Mouse (Mus musculus): ENCODE results near the gene Ccdc93. TPM values are rescaled to one million over a fixed set of nuclear protein-coding genes. Genes with fewer than 3 reads are reported as not detected.

The Ccdc93 gene
- polyA plus RNA-seq, 1 experiment from 2014 or later, result 8.9 TPM

DNA sequence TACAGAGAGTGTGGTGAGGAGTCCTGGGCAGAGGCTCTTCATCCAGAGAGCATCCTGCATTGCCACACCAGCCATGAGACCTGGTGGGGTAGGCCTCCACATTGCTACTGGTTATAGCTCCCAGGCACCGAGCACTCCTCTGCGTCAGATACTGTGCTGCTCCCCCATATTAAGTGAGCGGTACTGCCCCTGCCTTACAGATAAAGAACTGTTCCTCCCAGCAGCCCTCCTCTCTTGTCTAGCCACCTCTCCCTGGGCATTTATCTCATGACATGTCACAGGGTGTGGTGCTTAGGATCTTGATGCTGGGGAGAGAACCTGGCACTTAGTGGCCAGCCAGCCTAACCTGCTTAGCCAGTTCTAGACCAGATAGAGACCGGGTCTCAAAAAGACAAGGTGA lies 66.2 kb downstream of the Ccdc93 start:
- H3K4me1 ChIP-seq (ENCODE audit: control insufficient read depth, insufficient read depth, low read length), result no peaks in the 10 kb centered on the region
- no peaks in the 10 kb centered on the region; the same call in 1 of the 2 replicates for H3K36me3 ChIP-seq (replicated peaks; ENCODE audit: control insufficient read depth, insufficient read depth, low read depth, low read length)
- H3K9ac ChIP-seq (replicated peaks; ENCODE audit: low read length), result no peak overlapping the region
- no peak overlapping the region for H3K4me3 ChIP-seq (ENCODE audit: low read depth, low read length)
- H3K27me3 ChIP-seq (ENCODE audit: control insufficient read depth, insufficient read depth, low read length), result no peaks in the 10 kb centered on the region
- 94% methylated on average over 4 of the region's 4 CpGs for WGBS
- no peak overlapping the region for H3K27ac ChIP-seq (replicated peaks; ENCODE audit: low read depth, low read length)
- no peak for ATAC-seq (replicated peaks; ENCODE audit: insufficient number of reproducible peaks, low FRiP score, low TSS enrichment, low read depth)
- no peak for DNase-seq (ENCODE audit: low spot score)
- no peak overlapping the region for H3K4me2 ChIP-seq (ENCODE audit: low read depth, low read length)
- no peaks in the 10 kb centered on the region for H3K9me3 ChIP-seq (replicated peaks; ENCODE audit: control insufficient read depth, low read length)

DNA sequence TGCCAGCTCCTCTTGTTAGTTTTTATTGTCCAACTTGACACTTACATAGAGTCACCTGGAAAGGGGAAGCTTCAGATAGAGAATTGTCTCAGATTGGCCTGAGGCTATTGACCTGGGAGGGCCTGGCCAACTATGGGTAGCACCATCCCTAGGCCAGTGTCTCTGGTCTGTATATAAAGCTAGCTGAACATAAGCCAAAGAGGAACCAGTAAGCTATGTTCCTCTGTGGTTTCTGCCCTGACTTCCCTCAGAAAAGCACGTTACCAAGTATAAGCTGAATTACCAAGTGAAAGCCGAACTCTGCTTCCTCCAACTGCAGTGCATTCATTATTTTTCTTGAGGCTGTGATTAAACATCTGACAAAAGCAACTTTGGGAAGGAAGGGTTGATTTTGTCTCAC lies 77.9 kb downstream of the Ccdc93 start:
- H3K9ac ChIP-seq (replicated peaks; ENCODE audit: low read length), result no peak overlapping the region
- no peak overlapping the region for H3K4me2 ChIP-seq (ENCODE audit: low read depth, low read length)
- H3K27me3 ChIP-seq (ENCODE audit: control insufficient read depth, insufficient read depth, low read length), result no peaks in the 10 kb centered on the region
- no peaks in the 10 kb centered on the region for H3K36me3 ChIP-seq (replicated peaks; ENCODE audit: control insufficient read depth, insufficient read depth, low read depth, low read length)
- WGBS, result 84% methylated on average over 2 of the region's 2 CpGs
- H3K9me3 ChIP-seq (replicated peaks; ENCODE audit: control insufficient read depth, low read length), result no peaks in the 10 kb centered on the region
- no peak overlapping the region for H3K27ac ChIP-seq (replicated peaks; ENCODE audit: low read depth, low read length)
- DNase-seq (ENCODE audit: low spot score) (no peak), ATAC-seq (replicated peaks; ENCODE audit: insufficient number of reproducible peaks, low FRiP score, low TSS enrichment, low read depth) (no peak)
- H3K4me3 ChIP-seq (ENCODE audit: low read depth, low read length), result no peak overlapping the region
- H3K4me1 ChIP-seq (ENCODE audit: control insufficient read depth, insufficient read depth, low read length), result no peaks in the 10 kb centered on the region

DNA sequence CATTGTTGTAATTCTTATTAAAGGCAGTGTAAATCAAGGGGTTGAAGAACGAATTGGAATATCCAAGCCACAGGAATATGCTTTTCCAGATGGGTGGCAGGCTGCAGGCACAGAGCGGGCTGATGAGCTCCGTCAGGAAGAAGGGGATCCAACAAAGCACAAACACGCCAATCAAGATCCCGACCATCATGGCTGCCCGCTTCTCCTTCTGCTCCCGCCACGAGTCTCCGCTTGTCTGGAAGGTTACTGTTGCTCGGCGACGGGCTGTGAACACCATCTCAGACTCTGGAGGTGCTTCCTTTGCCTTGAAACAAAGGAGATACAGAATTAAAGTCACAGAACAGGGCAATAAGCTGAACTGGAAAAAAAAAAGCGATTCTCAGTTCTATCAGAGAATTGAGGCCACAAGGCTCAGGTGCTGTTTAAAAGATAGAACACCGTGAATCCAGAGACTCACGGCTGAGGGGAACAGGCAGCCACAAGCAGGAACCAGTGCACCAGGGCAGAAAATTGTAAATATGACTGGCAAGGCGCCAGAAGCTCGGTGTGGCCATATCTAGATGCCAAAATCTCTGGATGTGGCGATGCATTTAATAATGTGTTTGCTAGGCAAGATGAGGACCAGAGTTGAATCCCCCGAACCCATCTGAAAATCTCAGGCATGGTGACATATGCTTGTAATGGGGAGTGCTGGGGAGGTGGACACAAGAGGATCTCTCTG lies 79.7 kb downstream of the Ccdc93 start:
- DNase-seq (ENCODE audit: low spot score) (no peak), ATAC-seq (replicated peaks; ENCODE audit: insufficient number of reproducible peaks, low FRiP score, low TSS enrichment, low read depth) (no peak)
- WGBS, result 92% methylated on average over 19 of the region's 19 CpGs
- Histone ChIP-seq H3K9me3 (replicated peaks; ENCODE audit: control insufficient read depth, low read length) (no peaks in the 10 kb centered on the region), H3K4me3 (ENCODE audit: low read depth, low read length) (no peak overlapping the region), H3K27me3 (ENCODE audit: control insufficient read depth, insufficient read depth, low read length) (no peaks in the 10 kb centered on the region), H3K36me3 (replicated peaks; ENCODE audit: control insufficient read depth, insufficient read depth, low read depth, low read length) (no peaks in the 10 kb centered on the region), H3K9ac (replicated peaks; ENCODE audit: low read length) (no peak overlapping the region), H3K4me1 (ENCODE audit: control insufficient read depth, insufficient read depth, low read length) (no peaks in the 10 kb centered on the region), H3K4me2 (ENCODE audit: low read depth, low read length) (no peak overlapping the region), H3K27ac (replicated peaks; ENCODE audit: low read depth, low read length) (no peak overlapping the region)

DNA sequence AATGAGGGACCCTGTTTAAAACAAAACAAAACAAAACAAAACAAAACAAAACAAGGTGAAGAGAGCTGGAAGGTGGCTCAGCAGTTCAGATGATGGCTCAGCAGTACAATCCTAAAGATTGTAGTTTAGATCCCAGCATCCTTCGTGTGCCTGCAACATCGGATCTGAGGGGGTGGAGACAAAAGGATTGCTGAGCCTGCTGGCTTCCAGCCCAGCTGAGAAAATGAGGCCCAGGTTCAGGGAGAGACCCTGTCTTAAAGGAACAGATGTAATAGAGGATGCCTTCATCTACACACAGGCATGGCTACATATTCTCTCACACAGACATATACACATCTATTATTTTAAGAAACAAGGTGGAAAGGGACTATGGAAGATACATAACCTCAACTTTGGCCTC lies 80.3 kb downstream of the Ccdc93 start:
- Histone ChIP-seq H3K9ac (replicated peaks; ENCODE audit: low read length) (no peak overlapping the region), H3K4me1 (ENCODE audit: control insufficient read depth, insufficient read depth, low read length) (no peaks in the 10 kb centered on the region), H3K4me2 (ENCODE audit: low read depth, low read length) (no peak overlapping the region), H3K36me3 (replicated peaks; ENCODE audit: control insufficient read depth, insufficient read depth, low read depth, low read length) (no peaks in the 10 kb centered on the region), H3K27ac (replicated peaks; ENCODE audit: low read depth, low read length) (no peak overlapping the region), H3K9me3 (replicated peaks; ENCODE audit: control insufficient read depth, low read length) (no peaks in the 10 kb centered on the region), H3K4me3 (ENCODE audit: low read depth, low read length) (no peak overlapping the region), H3K27me3 (ENCODE audit: control insufficient read depth, insufficient read depth, low read length) (no peaks in the 10 kb centered on the region)
- WGBS, result 47% methylated on average over 2 of the region's 2 CpGs
- ATAC-seq (replicated peaks; ENCODE audit: insufficient number of reproducible peaks, low FRiP score, low TSS enrichment, low read depth) (no peak), DNase-seq (ENCODE audit: low spot score) (no peak)

DNA sequence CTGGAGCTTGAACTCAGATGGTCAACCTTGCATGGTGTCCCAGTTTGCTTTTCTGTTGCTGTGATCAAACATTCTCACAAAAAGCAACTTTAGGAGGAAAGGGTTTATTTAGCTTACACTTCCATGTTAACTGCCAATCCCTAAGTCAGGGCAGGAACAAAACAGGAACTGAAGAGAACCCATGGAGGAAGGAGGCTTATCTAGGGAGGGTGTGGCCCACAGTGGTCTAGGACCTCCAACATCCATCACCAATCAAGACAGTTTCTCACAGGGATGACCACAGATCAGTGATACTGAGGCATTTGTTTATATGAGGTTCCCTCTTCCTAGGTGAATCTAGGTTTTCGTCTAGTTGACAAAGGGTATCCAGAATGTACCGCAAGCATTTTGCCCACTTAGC lies 81.1 kb downstream of the Ccdc93 start:
- Histone ChIP-seq H3K4me1 (ENCODE audit: control insufficient read depth, insufficient read depth, low read length) (no peaks in the 10 kb centered on the region), H3K4me3 (ENCODE audit: low read depth, low read length) (no peak overlapping the region), H3K9ac (replicated peaks; ENCODE audit: low read length) (no peak overlapping the region), H3K36me3 (replicated peaks; ENCODE audit: control insufficient read depth, insufficient read depth, low read depth, low read length) (no peaks in the 10 kb centered on the region), H3K4me2 (ENCODE audit: low read depth, low read length) (no peak overlapping the region), H3K27ac (replicated peaks; ENCODE audit: low read depth, low read length) (no peak overlapping the region), H3K9me3 (replicated peaks; ENCODE audit: control insufficient read depth, low read length) (no peaks in the 10 kb centered on the region), H3K27me3 (ENCODE audit: control insufficient read depth, insufficient read depth, low read length) (no peaks in the 10 kb centered on the region)
- WGBS, result 96% methylated on average over 2 of the region's 2 CpGs
- ATAC-seq (replicated peaks; ENCODE audit: insufficient number of reproducible peaks, low FRiP score, low TSS enrichment, low read depth), result no peak
- no peak for DNase-seq (ENCODE audit: low spot score)

DNA sequence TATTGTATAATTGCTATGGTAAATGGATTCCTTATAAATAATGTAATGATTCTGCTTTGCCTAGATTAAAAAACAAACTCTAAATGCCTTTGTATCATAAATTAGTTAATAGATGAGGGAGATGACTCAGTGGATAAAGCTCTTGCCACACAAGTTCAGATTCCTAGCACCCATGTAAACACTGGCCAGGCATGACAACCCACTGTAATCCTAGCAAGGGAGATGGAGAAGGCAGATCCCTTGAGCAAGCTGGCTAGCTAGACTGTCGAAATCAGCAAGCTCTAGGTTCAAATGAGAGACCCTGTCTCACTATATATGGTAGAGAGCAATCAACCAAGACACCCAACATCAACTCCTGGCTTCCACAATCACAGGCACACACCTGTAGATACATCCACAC lies 87.8 kb downstream of the Ccdc93 start:
- no peak overlapping the region for H3K4me3 ChIP-seq (ENCODE audit: low read depth, low read length)
- no peaks in the 10 kb centered on the region for H3K4me1 ChIP-seq (ENCODE audit: control insufficient read depth, insufficient read depth, low read length)
- ATAC-seq (replicated peaks; ENCODE audit: insufficient number of reproducible peaks, low FRiP score, low TSS enrichment, low read depth) (no peak), DNase-seq (ENCODE audit: low spot score) (no peak)
- H3K4me2 ChIP-seq (ENCODE audit: low read depth, low read length), result no peak overlapping the region
- WGBS, result 83% methylated on average over 1 of the region's 1 CpGs
- H3K27me3 ChIP-seq (ENCODE audit: control insufficient read depth, insufficient read depth, low read length), result no peaks in the 10 kb centered on the region
- H3K9me3 ChIP-seq (replicated peaks; ENCODE audit: control insufficient read depth, low read length), result no peaks in the 10 kb centered on the region
- no peak overlapping the region for H3K27ac ChIP-seq (replicated peaks; ENCODE audit: low read depth, low read length)
- H3K36me3 ChIP-seq (replicated peaks; ENCODE audit: control insufficient read depth, insufficient read depth, low read depth, low read length), result no peaks in the 10 kb centered on the region
- H3K9ac ChIP-seq (replicated peaks; ENCODE audit: low read length), result no peak overlapping the region

DNA sequence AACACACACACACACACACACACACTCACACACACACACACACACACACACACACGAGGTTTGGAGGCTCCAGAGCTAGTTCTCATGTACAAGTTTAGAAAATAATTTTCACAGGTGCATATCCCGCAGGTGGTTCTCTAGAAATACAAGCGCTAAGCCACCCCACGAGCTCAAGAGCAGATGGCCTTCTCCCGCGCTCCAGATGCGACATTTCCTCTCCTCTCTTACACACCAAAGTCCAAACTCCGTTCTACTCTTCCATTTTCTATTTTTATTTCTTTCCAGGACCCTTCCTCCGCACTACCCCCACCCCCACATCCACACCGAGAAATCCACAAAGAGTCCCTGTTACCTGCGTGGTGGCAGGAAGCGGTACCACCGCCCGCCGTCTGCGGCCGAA lies 96.2 kb downstream of the Ccdc93 start:
- no peak for ATAC-seq (replicated peaks; ENCODE audit: insufficient number of reproducible peaks, low FRiP score, low TSS enrichment, low read depth)
- 57% methylated on average over 17 of the region's 17 CpGs for WGBS
- H3K27ac ChIP-seq (replicated peaks; ENCODE audit: low read depth, low read length), result no peak overlapping the region
- no peaks in the 10 kb centered on the region for H3K9me3 ChIP-seq (replicated peaks; ENCODE audit: control insufficient read depth, low read length)
- no peak for DNase-seq (ENCODE audit: low spot score)
- no peak overlapping the region for H3K4me3 ChIP-seq (ENCODE audit: low read depth, low read length)
- H3K4me2 ChIP-seq (ENCODE audit: low read depth, low read length), result no peak overlapping the region; the same call in 1 of the 2 replicates
- H3K27me3 ChIP-seq (ENCODE audit: control insufficient read depth, insufficient read depth, low read length), result peaks cover 9% of the 10 kb centered on the region
- H3K9ac ChIP-seq (replicated peaks; ENCODE audit: low read length), result no peak overlapping the region
- H3K4me1 ChIP-seq (ENCODE audit: control insufficient read depth, insufficient read depth, low read length), result no peaks in the 10 kb centered on the region; the same call in 1 of the 2 replicates
- no peaks in the 10 kb centered on the region for H3K36me3 ChIP-seq (replicated peaks; ENCODE audit: control insufficient read depth, insufficient read depth, low read depth, low read length)

DNA sequence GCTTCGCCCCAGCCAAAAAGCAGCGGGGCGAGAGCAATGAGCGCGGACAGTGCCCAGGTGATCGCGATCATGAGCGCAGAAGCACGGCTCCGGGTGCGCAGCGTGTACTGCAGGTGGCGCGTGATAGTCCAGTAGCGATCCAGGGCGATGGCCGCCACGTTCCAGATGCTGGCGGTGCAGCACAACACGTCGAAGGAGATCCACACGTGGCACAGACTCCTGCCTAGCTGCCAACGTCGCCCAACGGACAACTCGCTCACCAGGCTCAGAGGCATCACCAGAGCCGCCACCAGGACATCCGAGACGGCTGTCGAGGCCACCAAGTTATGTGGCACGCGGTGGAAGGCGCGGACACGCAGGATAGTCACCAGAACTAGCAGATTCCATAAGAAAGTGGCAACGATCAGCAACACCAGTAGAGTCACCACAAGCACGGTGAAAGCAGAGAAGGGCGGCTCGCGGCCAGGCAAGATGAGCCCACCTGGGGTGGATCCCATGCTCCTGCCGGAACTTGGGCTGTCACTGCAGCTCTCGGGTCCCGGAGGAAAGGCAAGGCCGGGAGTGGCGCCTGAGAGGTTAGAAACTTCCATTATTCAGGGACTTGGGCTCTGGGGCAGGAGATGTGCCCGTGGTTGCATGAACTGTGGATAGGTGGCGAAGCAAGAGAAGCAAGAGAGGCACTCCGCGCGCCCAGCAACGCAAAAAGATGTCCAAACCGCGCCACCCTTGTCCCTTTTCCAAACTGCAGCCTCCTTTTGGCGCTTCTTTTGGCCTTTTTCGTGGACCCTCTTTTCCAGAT lies 97.0 kb downstream of the Ccdc93 start:
- peak; percentile 45; the same call in 1 of the 2 replicates for ATAC-seq (replicated peaks; ENCODE audit: insufficient number of reproducible peaks, low FRiP score, low TSS enrichment, low read depth)
- no peak overlapping the region for H3K27ac ChIP-seq (replicated peaks; ENCODE audit: low read depth, low read length)
- no peaks in the 10 kb centered on the region for H3K36me3 ChIP-seq (replicated peaks; ENCODE audit: control insufficient read depth, insufficient read depth, low read depth, low read length)
- WGBS, result 12% methylated on average over 55 of the region's 55 CpGs
- peaks cover 9% of the 10 kb centered on the region for H3K27me3 ChIP-seq (ENCODE audit: control insufficient read depth, insufficient read depth, low read length)
- H3K4me3 ChIP-seq (ENCODE audit: low read depth, low read length), result peak overlapping the region; percentile 31
- no peak overlapping the region for H3K9ac ChIP-seq (replicated peaks; ENCODE audit: low read length)
- DNase-seq (ENCODE audit: low spot score), result peak; percentile 41
- no peaks in the 10 kb centered on the region for H3K9me3 ChIP-seq (replicated peaks; ENCODE audit: control insufficient read depth, low read length)
- peak overlapping the region; percentile 47 for H3K4me2 ChIP-seq (ENCODE audit: low read depth, low read length)
- no peaks in the 10 kb centered on the region; the same call in 1 of the 2 replicates for H3K4me1 ChIP-seq (ENCODE audit: control insufficient read depth, insufficient read depth, low read length)

All from embryonic facial prominence, embryonic 11.5 days (tissue).